ENCODE assay signal across 19 mouse cellular contexts in the genomic region with DNA sequence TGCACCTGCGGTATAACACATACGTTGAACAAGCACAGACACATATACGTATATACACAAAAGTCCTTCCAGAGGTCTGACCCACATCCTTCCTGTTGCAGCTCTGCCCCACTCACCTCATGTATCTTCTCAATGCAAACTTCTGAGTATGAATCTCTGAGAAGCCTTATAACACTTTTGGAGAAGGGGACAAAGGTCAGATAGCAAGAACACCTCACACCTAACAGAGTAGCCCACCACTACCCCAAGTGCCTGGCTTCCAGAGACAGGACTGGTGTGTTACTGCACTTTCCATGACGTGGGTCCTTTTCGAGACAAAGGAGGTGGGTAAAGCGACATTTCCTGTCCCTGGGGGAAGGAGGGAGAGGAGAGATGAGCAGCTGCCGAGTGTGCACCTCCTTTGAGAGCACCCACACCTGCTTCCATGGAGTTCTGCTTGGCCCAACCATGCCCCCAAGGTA. TPM values are rescaled to one million over a fixed set of nuclear protein-coding genes. Genes with fewer than 3 reads are reported as not detected.
A peak's percentile ranks its signal among the peaks of the same experiment; 100 is the strongest.
DNase-seq lines count a peak whose midpoint lies in the region; ATAC-seq and TF ChIP-seq lines count a peak whose summit lies in the region.
"Had no signal": no experiment of that assay in that cellular context is flagged by ENCODE, and none has a peak within 500 bp of the region (broad histone marks: within the 10 kb centered on the region; RNA-seq: fewer than 3 reads in every experiment).

A gene (plus strand): TSS at position 106 of the 461 bp plus-strand sequence.

- 60% methylated on average over 7 of the region's 7 CpGs for WGBS in heart, postnatal 0 days
- WGBS in heart, adult 2 months = 58% methylated on average over 7 of the region's 7 CpGs
- WGBS in olfactory bulb, adult 2 months = 81% methylated on average over 7 of the region's 7 CpGs
- 80% methylated on average over 7 of the region's 7 CpGs for WGBS in stomach, postnatal 0 days

- no peaks in the 10 kb centered on the region for H3K36me3 ChIP-seq in heart, postnatal 0 days (replicated peaks; ENCODE audit: control insufficient read depth, insufficient read depth, low read length)
- no peaks in the 10 kb centered on the region for H3K36me3 ChIP-seq in heart, adult 2 months (ENCODE audit: control insufficient read depth, insufficient read depth, low read length)
- no peaks in the 10 kb centered on the region for H3K36me3 ChIP-seq in stomach, postnatal 0 days (ENCODE audit: control insufficient read depth, insufficient read depth, low read length)

- H3K4me1 ChIP-seq in heart, postnatal 0 days (ENCODE audit: control insufficient read depth, insufficient read depth) = peaks cover 4% of the 10 kb centered on the region; the same call in 1 of the 2 replicates
- H3K4me1 ChIP-seq in heart, adult 2 months (ENCODE audit: control insufficient read depth, insufficient read depth, low read length) = no peaks in the 10 kb centered on the region
- no peaks in the 10 kb centered on the region for H3K4me1 ChIP-seq in olfactory bulb, adult 2 months (ENCODE audit: control insufficient read depth, insufficient read depth, low read length)
- H3K4me1 ChIP-seq in stomach, postnatal 0 days (replicated peaks; ENCODE audit: control insufficient read depth, insufficient read depth) = no peaks in the 10 kb centered on the region

- no peak for TF ChIP-seq CTCF in heart, postnatal 0 days (IDR thresholded peaks at IDR 0.05; ENCODE audit: low read depth)
- TF ChIP-seq CTCF in heart, adult 2 months (IDR thresholded peaks at IDR 0.05) = no peak
- TF ChIP-seq CTCF in olfactory bulb, adult 2 months (IDR thresholded peaks at IDR 0.05; ENCODE audit: insufficient read depth, low read depth, low read length) = no peak
- TF ChIP-seq CTCF in stomach, postnatal 0 days (IDR thresholded peaks at IDR 0.05; ENCODE audit: low read depth) = no peak

- peak within 1 kb of the TSS; percentile 22; the same call in 1 of the 2 replicates for H3K4me2 ChIP-seq in heart, postnatal 0 days (ENCODE audit: low read depth, low read length)
- H3K4me2 ChIP-seq in stomach, postnatal 0 days (replicated peaks; ENCODE audit: low read depth) = no peak within 1 kb of the TSS
- H3K4me2 ChIP-seq: midbrain, embryonic 11.5 days had no signal

- no peak for TF ChIP-seq EP300 in heart, postnatal 0 days (IDR thresholded peaks at IDR 0.05; ENCODE audit: low read depth)
- no peak for TF ChIP-seq EP300 in heart, adult 2 months (IDR thresholded peaks at IDR 0.05; ENCODE audit: insufficient read depth, low read depth, low read length)
- no peak for TF ChIP-seq EP300 in stomach, postnatal 0 days (optimal IDR thresholded peaks at IDR 0.05)

- intact Hi-C loops in heart, adult 2 months (cut with DNase I) = no loop called here

- H3K27ac ChIP-seq in heart, postnatal 0 days (ENCODE audit: low read depth) = peak within 1 kb of the TSS; percentile 55; the same call in 1 of the 2 replicates
- H3K27ac ChIP-seq in heart, adult 2 months = no peak within 1 kb of the TSS
- H3K27ac ChIP-seq in olfactory bulb, adult 2 months (ENCODE audit: insufficient read depth, low read depth, low read length) = no peak within 1 kb of the TSS; the same call in 1 of the 2 replicates
- no peak within 1 kb of the TSS for H3K27ac ChIP-seq in stomach, postnatal 0 days (replicated peaks)
- H3K27ac ChIP-seq: gastrocnemius, adult 2 months; hindbrain, postnatal 0 days had no signal

- H3K9ac ChIP-seq in heart, postnatal 0 days (replicated peaks; ENCODE audit: low read depth, low read length) = no peak within 1 kb of the TSS
- H3K9ac ChIP-seq in heart, adult 2 months (ENCODE audit: low read depth, low read length) = no peak within 1 kb of the TSS
- H3K9ac ChIP-seq in stomach, postnatal 0 days (ENCODE audit: low read length) = no peak within 1 kb of the TSS

- ATAC-seq in heart, postnatal 0 days (ENCODE audit: insufficient read depth, low read depth) = no peak
- ATAC-seq in activated CD4-positive, CD25-positive, alpha-beta regulatory T cell, adult 4 months = peak; percentile 79
- ATAC-seq in stomach, postnatal 0 days (ENCODE audit: low FRiP score, low TSS enrichment) = no peak
- ATAC-seq: hindbrain, postnatal 0 days had no signal

- no peaks in the 10 kb centered on the region for H3K9me3 ChIP-seq in heart, postnatal 0 days (replicated peaks; ENCODE audit: control insufficient read depth, low read length)
- H3K9me3 ChIP-seq in stomach, postnatal 0 days (ENCODE audit: control insufficient read depth, low read length) = no peaks in the 10 kb centered on the region

- no peaks in the 10 kb centered on the region for H3K27me3 ChIP-seq in heart, postnatal 0 days (ENCODE audit: control insufficient read depth, insufficient read depth, low read length)
- H3K27me3 ChIP-seq in heart, adult 2 months (ENCODE audit: control insufficient read depth, insufficient read depth, low read length) = no peaks in the 10 kb centered on the region
- H3K27me3 ChIP-seq in stomach, postnatal 0 days (ENCODE audit: control insufficient read depth, insufficient read depth, low read length) = no peaks in the 10 kb centered on the region

- DNase-seq in heart, postnatal 0 days (ENCODE audit: low spot score) = peak; percentile 17
- no peak for DNase-seq in heart, adult 2 months
- peak; percentile 86 for DNase-seq in thymus, postnatal 14 days
- no peak for DNase-seq in stomach, postnatal 0 days (ENCODE audit: low spot score)
- DNase-seq in testis, postnatal 14 days (ENCODE audit: low spot score) = no peak
- DNase-seq in right cerebral cortex, postnatal 10 days (ENCODE audit: low spot score in 2 of 2) = no peak
- DNase-seq: adrenal gland, postnatal 25 days; cerebellum, postnatal 36 days; gastrocnemius, adult 2 months; heart, adult 18-20 months; heart, postnatal 14 days had no signal

- no peak within 1 kb of the TSS; the same call in 1 of the 2 replicates for H3K4me3 ChIP-seq in heart, postnatal 0 days (ENCODE audit: low read depth, low read length)
- H3K4me3 ChIP-seq in heart, adult 2 months = no peak within 1 kb of the TSS
- H3K4me3 ChIP-seq in olfactory bulb, adult 2 months (ENCODE audit: insufficient read depth, low read depth, low read length) = no peak within 1 kb of the TSS; the same call in 1 of the 2 replicates
- no peak within 1 kb of the TSS for H3K4me3 ChIP-seq in stomach, postnatal 0 days (ENCODE audit: low read depth, low read length)
- H3K4me3 ChIP-seq: gastrocnemius, adult 2 months had no signal

- H3K79me2 ChIP-seq in heart, adult 2 months (replicated peaks; ENCODE audit: control insufficient read depth, insufficient read depth, low read length) = no peaks in the 10 kb centered on the region

- TF ChIP-seq POLR2A in heart, adult 2 months (IDR thresholded peaks at IDR 0.05; ENCODE audit: insufficient read depth, low read depth, low read length) = no peak
- no peak for TF ChIP-seq POLR2A in olfactory bulb, adult 2 months (IDR thresholded peaks at IDR 0.05; ENCODE audit: insufficient read depth, low read depth, low read length)

RNA-seq across cellular contexts. Expression of the gene that starts here (rescaled TPM):
- total RNA-seq in heart, postnatal 0 days (2014; rRNA removed; ENCODE audit: low replicate concordance) = 1.7 TPM in 1 of 2 replicates, not detected in the other
- polyA plus RNA-seq in heart, postnatal 0 days (2015; fragmentation: Nextera tagmentation; extraction: Ambion mirVana) = 0.08 and 0.10 TPM in 2 replicates
- under 1 TPM; 0.05 to 0.27 TPM for total RNA-seq in heart, adult 2 months (2021)
- polyA plus RNA-seq in heart, adult 2 months (2012; rRNA removed) = 0.41 and 0.70 TPM in 2 replicates
- polyA plus RNA-seq in activated CD4-positive, CD25-positive, alpha-beta regulatory T cell, adult 4 months (2017; shearing (Covaris generic)) = 100 to 1,000 TPM; 203 to 239 TPM
- polyA plus RNA-seq in olfactory bulb, adult 2 months (2012; ENCODE audit: insufficient read depth, insufficient read length, low replicate concordance, missing spikeins) = not detected in 2 replicates
- polyA plus RNA-seq in stomach, postnatal 0 days (2015; fragmentation: Nextera tagmentation; extraction: Ambion mirVana) = 0.08 and 0.11 TPM in 2 replicates
- total RNA-seq: gastrocnemius, adult 2 months; hindbrain, postnatal 0 days; left cerebral cortex, adult 8-10 months; MEL had no signal
- polyA plus RNA-seq: embryonic facial prominence, embryonic 14.5 days; forebrain, embryonic 11.5 days; hindbrain, postnatal 0 days; midbrain, embryonic 11.5 days had no signal

Comparison
In these comparisons a context has a peak if more than half of its experiments do, and no peak if none do; other contexts are left out.
1. DNase-seq: peak in heart, postnatal 0 days (single experiment) and thymus, postnatal 14 days (single experiment); none in heart, adult 2 months (0 of 2), stomach, postnatal 0 days (single experiment), testis, postnatal 14 days (single experiment) and right cerebral cortex, postnatal 10 days (0 of 2).